Mouse (Mus musculus): Measurements from ENCODE around the gene Cyct.

DNA sequence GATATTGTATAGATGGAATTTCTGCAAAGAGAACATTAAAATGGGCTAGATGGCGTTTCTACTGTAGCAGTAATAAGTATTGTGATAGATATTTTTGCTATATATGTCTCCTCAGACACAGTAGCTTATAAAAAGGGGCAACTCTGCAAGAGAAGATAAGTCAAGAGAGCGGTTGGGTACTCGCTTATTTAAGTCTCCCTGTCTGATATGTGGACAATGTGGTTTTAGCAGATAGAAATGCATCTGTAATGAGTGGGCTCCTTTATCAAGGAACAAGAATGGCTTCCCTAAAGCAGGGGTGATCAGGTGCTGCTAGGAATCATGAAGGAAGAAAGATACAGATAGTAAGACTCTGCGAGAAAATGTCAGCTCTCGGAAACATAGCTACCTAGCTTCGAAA lies 39.9 kb downstream of the Cyct start:
- TF ChIP-seq POLR2A (IDR thresholded peaks at IDR 0.05; ENCODE audit: control insufficient read depth, extremely low read depth, insufficient read depth, low read length, poor library complexity), result no peak
- no peak for TF ChIP-seq CTCF (IDR thresholded peaks at IDR 0.05; ENCODE audit: borderline replicate concordance, control insufficient read depth, extremely low read depth, insufficient read depth, low read length, poor library complexity)

All from thymus, adult 2 months (tissue).